Mouse (Mus musculus): ENCODE measurements around the gene Spo11.

DNA sequence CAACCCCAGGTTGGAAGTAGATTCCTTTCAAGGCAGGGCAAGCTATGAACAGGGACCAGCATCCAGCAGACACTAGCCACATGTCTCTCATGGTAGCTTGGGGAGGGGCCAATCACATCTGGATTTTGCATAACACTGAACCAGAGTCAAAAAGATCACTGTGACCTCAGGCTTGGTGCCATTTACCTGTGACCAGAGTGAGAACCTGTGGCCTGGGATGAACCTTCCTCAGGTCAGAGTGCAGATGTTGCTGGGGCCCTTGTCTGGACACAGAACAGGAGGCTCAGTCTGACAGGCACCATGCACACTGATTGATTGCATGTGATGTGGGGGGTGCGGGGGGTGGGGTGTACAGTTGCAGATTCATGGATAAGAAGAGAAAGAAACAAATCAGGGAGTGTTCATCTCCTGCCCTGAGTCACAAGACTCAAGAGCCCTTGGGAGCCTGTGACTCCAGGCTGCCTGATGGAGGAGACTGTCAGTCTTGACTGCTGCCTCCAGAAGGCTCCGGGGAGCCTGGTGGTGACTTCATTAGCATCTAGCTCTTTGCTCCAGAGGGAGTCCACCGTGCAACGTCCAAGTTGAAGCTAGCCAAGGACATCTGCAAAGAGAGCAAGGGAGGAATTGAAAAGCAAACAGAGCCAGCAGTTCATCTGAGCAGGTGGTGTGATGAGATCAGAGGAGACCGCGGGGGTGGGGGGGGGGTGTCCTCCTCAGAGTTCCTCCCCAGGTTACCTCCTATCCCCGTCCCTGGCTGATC lies 3.5 kb upstream of the Spo11 start:
- TF ChIP-seq CTCF (IDR thresholded peaks at IDR 0.05; ENCODE audit: control insufficient read depth, insufficient read depth, insufficient read length): no peak
- TF ChIP-seq USF1 (IDR thresholded peaks at IDR 0.05; ENCODE audit: low read depth): no peak
- TF ChIP-seq MAX (IDR thresholded peaks at IDR 0.05): no peak
- no peak for TF ChIP-seq MYOG (IDR thresholded peaks at IDR 0.05; ENCODE audit: control insufficient read depth, extremely low read depth, insufficient read length)
- TF ChIP-seq MYOD1 (IDR thresholded peaks at IDR 0.05; ENCODE audit: control insufficient read depth, insufficient read length, low read depth): no peak

Measured in C2C12 (cell line).